Mouse (Mus musculus): Measurements from ENCODE around the gene Exosc5.

DNA sequence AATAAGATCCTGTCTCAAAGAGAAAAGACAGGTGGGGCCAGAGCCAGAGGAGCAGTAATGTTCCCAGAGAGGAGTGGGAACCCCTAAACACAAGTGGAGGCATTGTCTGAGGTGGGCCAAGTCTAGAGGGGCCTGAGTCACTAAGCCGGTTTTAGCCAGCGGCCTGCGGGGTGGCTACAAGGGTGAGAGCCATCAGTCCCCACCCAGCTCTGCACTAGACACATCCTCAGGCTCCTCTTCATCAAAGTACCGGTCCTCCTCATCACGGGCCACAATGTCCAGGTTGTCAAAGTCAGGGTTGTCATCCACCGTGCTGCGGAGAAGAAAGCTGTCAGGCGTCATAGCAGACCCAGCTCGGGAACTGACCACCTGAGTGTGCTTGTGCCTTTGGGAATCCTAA is 53.8 kb downstream of the Exosc5 start:
- no peak for TF ChIP-seq POLR2A (IDR thresholded peaks at IDR 0.05; ENCODE audit: insufficient read depth, low read depth, low read length)
- TF ChIP-seq CTCF (IDR thresholded peaks at IDR 0.05) = no peak

Measured in heart, adult 2 months (tissue).